In the genomic region with DNA sequence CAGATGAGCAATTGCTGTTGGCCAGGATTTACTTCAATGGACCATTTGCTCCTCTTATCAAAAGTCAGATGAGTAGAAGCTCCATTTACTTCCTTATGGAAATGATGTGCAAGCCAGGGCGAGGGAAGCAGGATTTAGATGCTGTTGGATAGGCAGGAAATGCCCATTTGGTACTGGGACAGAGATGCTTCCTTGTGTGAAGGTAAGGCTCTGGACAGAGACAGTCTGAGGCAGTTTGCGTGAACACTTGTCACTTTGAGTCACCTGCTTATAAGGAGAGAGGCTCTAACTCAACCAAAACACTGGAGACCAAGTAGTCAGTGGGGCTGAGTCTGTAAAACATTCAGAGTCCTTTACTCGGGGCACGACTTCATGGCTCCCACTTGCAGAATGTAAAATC, we compare ENCODE assay signal across 23 mouse cellular contexts.
"Had no signal": no experiment of that assay in that cellular context is flagged by ENCODE, and none has a peak within 500 bp of the region (broad histone marks: within the 10 kb centered on the region; RNA-seq: fewer than 3 reads in every experiment).

No protein-coding gene starts in this region.

- H3K4me2 ChIP-seq: heart, embryonic 11.5 days; hindbrain, embryonic 12.5 days; hindbrain, embryonic 14.5 days; limb, embryonic 13.5 days; limb, embryonic 15.5 days; liver, embryonic 12.5 days had no signal

- ATAC-seq: hindbrain, embryonic 16.5 days; inflammation-experienced regulatory T-cells, adult 6 months; intestine, postnatal 0 days; liver, embryonic 12.5 days had no signal

- H3K9me3 ChIP-seq: hindbrain, embryonic 10.5 days; hindbrain, embryonic 12.5 days; limb, embryonic 13.5 days; limb, embryonic 15.5 days; liver, embryonic 12.5 days had no signal

- H3K27me3 ChIP-seq: limb, embryonic 13.5 days; limb, embryonic 15.5 days had no signal

- DNase-seq: gastrocnemius, adult 2 months; gastrocnemius, postnatal 10 days; gastrocnemius, postnatal 25 days; heart, adult 2 months; heart, postnatal 10 days; heart, postnatal 4 days; kidney, adult 18-20 months; kidney, adult 8-10 months; kidney, postnatal 10 days; kidney, postnatal 25 days; kidney, postnatal 4 days had no signal

- H3K27ac ChIP-seq: gastrocnemius, adult 2 months; heart, adult 2 months; hindbrain, embryonic 10.5 days; hindbrain, embryonic 12.5 days; hindbrain, embryonic 14.5 days; layer of hippocampus, adult 2 months; left cerebral cortex, adult 2 months; limb, embryonic 13.5 days; limb, embryonic 15.5 days; liver, embryonic 12.5 days had no signal

- H3K36me3 ChIP-seq: hindbrain, embryonic 10.5 days; hindbrain, embryonic 12.5 days; limb, embryonic 13.5 days; limb, embryonic 15.5 days; liver, embryonic 12.5 days had no signal

- H3K4me3 ChIP-seq: gastrocnemius, adult 2 months; heart, adult 2 months; hindbrain, embryonic 10.5 days; hindbrain, embryonic 12.5 days; layer of hippocampus, adult 2 months; left cerebral cortex, adult 2 months; limb, embryonic 13.5 days; limb, embryonic 15.5 days; liver, embryonic 12.5 days had no signal

- H3K9ac ChIP-seq: hindbrain, embryonic 12.5 days; hindbrain, embryonic 14.5 days; limb, embryonic 13.5 days; limb, embryonic 15.5 days; liver, embryonic 12.5 days had no signal
